Mouse (Mus musculus): Measurements from ENCODE around the gene Papolb. TPM values are rescaled to one million over a fixed set of nuclear protein-coding genes. Genes with fewer than 3 reads are reported as not detected.
A peak's percentile ranks its signal among the peaks of the same experiment; 100 is the strongest.

Papolb gene
- polyA plus RNA-seq, 1 experiment, result not detected

GRCm38 (mm10) chr5:142518973-142519372 is 10.9 kb downstream of the Papolb start:
- Histone ChIP-seq H3K4me3 (ENCODE audit: low read depth, low read length) (no peak overlapping the region), H3K36me3 (ENCODE audit: control insufficient read depth, insufficient read depth, low read length) (no peaks in the 10 kb centered on the region), H3K27me3 (ENCODE audit: control insufficient read depth, insufficient read depth, low read length) (no peaks in the 10 kb centered on the region), H3K4me1 (ENCODE audit: control insufficient read depth, insufficient read depth, insufficient read length, low read length) (no peaks in the 10 kb centered on the region), H3K27ac (ENCODE audit: insufficient read depth, low read depth, low read length) (no peak overlapping the region)
- WGBS, result 51% methylated on average over 6 of the region's 6 CpGs
- no peak for TF ChIP-seq POLR2A (IDR thresholded peaks at IDR 0.05; ENCODE audit: low read depth, low read length)
- no peak for TF ChIP-seq CTCF (IDR thresholded peaks at IDR 0.05; ENCODE audit: extremely low read depth, insufficient read length, insufficient replicate concordance, low read depth, low read length)

GRCm38 (mm10) chr5:142512112-142512511 is 17.8 kb downstream of the Papolb start:
- WGBS, result 67% methylated on average over 4 of the region's 4 CpGs
- TF ChIP-seq CTCF (IDR thresholded peaks at IDR 0.05; ENCODE audit: extremely low read depth, insufficient read length, insufficient replicate concordance, low read depth, low read length) (no peak), POLR2A (IDR thresholded peaks at IDR 0.05; ENCODE audit: low read depth, low read length) (no peak)
- Histone ChIP-seq H3K4me1 (ENCODE audit: control insufficient read depth, insufficient read depth, insufficient read length, low read length) (peaks cover 3% of the 10 kb centered on the region; the same call in 1 of the 2 replicates), H3K27me3 (ENCODE audit: control insufficient read depth, insufficient read depth, low read length) (no peaks in the 10 kb centered on the region), H3K4me3 (ENCODE audit: low read depth, low read length) (no peak overlapping the region), H3K27ac (ENCODE audit: insufficient read depth, low read depth, low read length) (no peak overlapping the region), H3K36me3 (ENCODE audit: control insufficient read depth, insufficient read depth, low read length) (no peaks in the 10 kb centered on the region)

- H3K27ac ChIP-seq (ENCODE audit: insufficient read depth, low read depth, low read length), result no peak overlapping the region
- H3K4me3 ChIP-seq (ENCODE audit: low read depth, low read length), result no peak overlapping the region
- peaks cover 3% of the 10 kb centered on the region; the same call in 1 of the 2 replicates for H3K4me1 ChIP-seq (ENCODE audit: control insufficient read depth, insufficient read depth, insufficient read length, low read length)
- 73% methylated on average over 7 of the region's 7 CpGs for WGBS
- no peaks in the 10 kb centered on the region for H3K36me3 ChIP-seq (ENCODE audit: control insufficient read depth, insufficient read depth, low read length)
- TF ChIP-seq POLR2A (IDR thresholded peaks at IDR 0.05; ENCODE audit: low read depth, low read length), result no peak
- TF ChIP-seq CTCF (IDR thresholded peaks at IDR 0.05; ENCODE audit: extremely low read depth, insufficient read length, insufficient replicate concordance, low read depth, low read length), result no peak
- no peaks in the 10 kb centered on the region for H3K27me3 ChIP-seq (ENCODE audit: control insufficient read depth, insufficient read depth, low read length)
Observed at GRCm38 (mm10) chr5:142510061-142510414, 19.8 kb downstream of the Papolb start.

GRCm38 (mm10) chr5:142509141-142510060 is 20.5 kb downstream of the Papolb start:
- Histone ChIP-seq H3K4me1 (ENCODE audit: control insufficient read depth, insufficient read depth, insufficient read length, low read length) (peaks cover 3% of the 10 kb centered on the region; the same call in 1 of the 2 replicates), H3K27me3 (ENCODE audit: control insufficient read depth, insufficient read depth, low read length) (no peaks in the 10 kb centered on the region)

GRCm38 (mm10) chr5:142505695-142506423 is 24.0 kb downstream of the Papolb start:
- H3K36me3 ChIP-seq (ENCODE audit: control insufficient read depth, insufficient read depth, low read length), result no peaks in the 10 kb centered on the region
- no peak overlapping the region for H3K27ac ChIP-seq (ENCODE audit: insufficient read depth, low read depth, low read length)
- 52% methylated on average over 3 of the region's 3 CpGs for WGBS
- TF ChIP-seq POLR2A (IDR thresholded peaks at IDR 0.05; ENCODE audit: low read depth, low read length) (no peak), CTCF (IDR thresholded peaks at IDR 0.05; ENCODE audit: extremely low read depth, insufficient read length, insufficient replicate concordance, low read depth, low read length) (no peak)
- H3K4me3 ChIP-seq (ENCODE audit: low read depth, low read length), result no peak overlapping the region
- H3K27me3 ChIP-seq (ENCODE audit: control insufficient read depth, insufficient read depth, low read length), result no peaks in the 10 kb centered on the region
- peaks cover 3% of the 10 kb centered on the region; the same call in 1 of the 2 replicates for H3K4me1 ChIP-seq (ENCODE audit: control insufficient read depth, insufficient read depth, insufficient read length, low read length)

More at GRCm38 (mm10) chr5:142509141-142510060, 20.5 kb downstream of the Papolb start:
- TF ChIP-seq CTCF (IDR thresholded peaks at IDR 0.05; ENCODE audit: extremely low read depth, insufficient read length, insufficient replicate concordance, low read depth, low read length) (no peak), POLR2A (IDR thresholded peaks at IDR 0.05; ENCODE audit: low read depth, low read length) (no peak)
- no peaks in the 10 kb centered on the region for H3K36me3 ChIP-seq (ENCODE audit: control insufficient read depth, insufficient read depth, low read length)
- no peak overlapping the region for H3K27ac ChIP-seq (ENCODE audit: insufficient read depth, low read depth, low read length)
- H3K4me3 ChIP-seq (ENCODE audit: low read depth, low read length), result no peak overlapping the region
- 44% methylated on average over 15 of the region's 15 CpGs for WGBS

GRCm38 (mm10) chr5:142504175-142504574 is 25.7 kb downstream of the Papolb start:
- no peak for TF ChIP-seq POLR2A (IDR thresholded peaks at IDR 0.05; ENCODE audit: low read depth, low read length)
- no peak for TF ChIP-seq CTCF (IDR thresholded peaks at IDR 0.05; ENCODE audit: extremely low read depth, insufficient read length, insufficient replicate concordance, low read depth, low read length)
- H3K4me1 ChIP-seq (ENCODE audit: control insufficient read depth, insufficient read depth, insufficient read length, low read length), result no peaks in the 10 kb centered on the region; the same call in 1 of the 2 replicates
- no peak overlapping the region for H3K4me3 ChIP-seq (ENCODE audit: low read depth, low read length)
- no peaks in the 10 kb centered on the region for H3K27me3 ChIP-seq (ENCODE audit: control insufficient read depth, insufficient read depth, low read length)
- no peak overlapping the region for H3K27ac ChIP-seq (ENCODE audit: insufficient read depth, low read depth, low read length)
- H3K36me3 ChIP-seq (ENCODE audit: control insufficient read depth, insufficient read depth, low read length), result no peaks in the 10 kb centered on the region
- 74% methylated on average over 3 of the region's 3 CpGs for WGBS

- no peak overlapping the region for H3K4me3 ChIP-seq (ENCODE audit: low read depth, low read length)
- 2% methylated on average over 3 of the region's 3 CpGs for WGBS
Observed at GRCm38 (mm10) chr5:142502414-142502813, 27.5 kb downstream of the Papolb start.

More at GRCm38 (mm10) chr5:142502414-142502813, 27.5 kb downstream of the Papolb start:
- Histone ChIP-seq H3K27ac (ENCODE audit: insufficient read depth, low read depth, low read length) (no peak overlapping the region), H3K27me3 (ENCODE audit: control insufficient read depth, insufficient read depth, low read length) (no peaks in the 10 kb centered on the region), H3K4me1 (ENCODE audit: control insufficient read depth, insufficient read depth, insufficient read length, low read length) (no peaks in the 10 kb centered on the region; the same call in 1 of the 2 replicates), H3K36me3 (ENCODE audit: control insufficient read depth, insufficient read depth, low read length) (no peaks in the 10 kb centered on the region)
- TF ChIP-seq POLR2A (IDR thresholded peaks at IDR 0.05; ENCODE audit: low read depth, low read length) (no peak), CTCF (IDR thresholded peaks at IDR 0.05; ENCODE audit: extremely low read depth, insufficient read length, insufficient replicate concordance, low read depth, low read length) (peak; percentile 68; the same call in 1 of the 2 replicates)
